Mouse (Mus musculus): ENCODE measurements around the gene Enox1.

- TF ChIP-seq CTCF (conservative IDR thresholded peaks at IDR 0.05; ENCODE audit: low read length): no peak
- no peak for TF ChIP-seq NANOG (IDR thresholded peaks at IDR 0.05; ENCODE audit: borderline replicate concordance, low read length)
Measured at GRCm38 (mm10) chr14:77448001-77448400, 291.4 kb downstream of the Enox1 start.
